Mouse (Mus musculus) heart, adult 2 months (tissue): Measurements from ENCODE around the gene Atg9a. TPM values are rescaled to one million over a fixed set of nuclear protein-coding genes. Genes with fewer than 3 reads are reported as not detected.

Source experiments
- DNase-seq, 2 experiments: peaks; one replicate each; pipeline ENCODE4 v3.0.0; 2021
- H3K27ac ChIP-seq: fragments of 200-600 bp; 2 replicates; pipeline ENCODE4 v1.8.1; 2022
- H3K27me3 ChIP-seq: fragments of 200-500 bp; 2 replicates; pipeline ENCODE4 v1.6.1; 2012; ENCODE audit warnings: mild to moderate bottlenecking, low read length, inconsistent platforms, mixed read lengths; ENCODE audit not compliant: control insufficient read depth, insufficient read depth
- H3K36me3 ChIP-seq: fragments of 200-500 bp; 2 replicates; pipeline ENCODE4 v1.6.1; 2012; ENCODE audit warnings: low read length, inconsistent platforms; ENCODE audit not compliant: control insufficient read depth, insufficient read depth
- H3K4me1 ChIP-seq: fragments of 200-500 bp; 2 replicates; pipeline ENCODE4 v1.6.1; 2011; ENCODE audit warnings: low read length; ENCODE audit not compliant: control insufficient read depth, insufficient read depth
- H3K4me3 ChIP-seq: fragments of 200-600 bp; 2 replicates; pipeline ENCODE4 v1.8.1; 2022
- H3K79me2 ChIP-seq: fragments of 200-500 bp; replicated peaks from 2 replicates; pipeline ENCODE4 v1.6.1; 2012; ENCODE audit warnings: mild to moderate bottlenecking, inconsistent platforms, low read length, moderate library complexity, mixed read lengths; ENCODE audit not compliant: control insufficient read depth, insufficient read depth
- H3K9ac ChIP-seq: fragments of 200-500 bp; 2 replicates; pipeline ENCODE4 v1.6.1; 2012; ENCODE audit warnings: low read depth, mild to moderate bottlenecking, control low read depth, inconsistent platforms, low read length, mixed read lengths
- CTCF ChIP-seq: fragments of 200-600 bp; IDR thresholded peaks from 2 replicates; pipeline ENCODE4 v1.8.1; 2022; ENCODE audit warnings: antibody characterized with exemption, mild to moderate bottlenecking, moderate library complexity
- EP300 ChIP-seq: fragments of 200-500 bp; IDR thresholded peaks from 2 replicates; pipeline ENCODE4 v1.6.1; 2011; ENCODE audit warnings: low read depth, low read length, control low read depth; ENCODE audit not compliant: insufficient read depth
- POLR2A ChIP-seq: fragments of 200-500 bp; IDR thresholded peaks from 2 replicates; pipeline ENCODE4 v1.6.1; 2011; ENCODE audit warnings: mild to moderate bottlenecking, low read depth, low read length, control low read depth; ENCODE audit not compliant: insufficient read depth
- WGBS: fragments of 180-500 bp; shearing (Covaris S2); methylation state at CpG from one replicate; pipeline ENCODE4 v1.1.7; 2018; 5-methylcytosine and 5-hydroxymethylcytosine counted together
- intact Hi-C: fragments of 180-260 bp; cut with DNase I; formaldehyde crosslinking; loops from one replicate; pipeline ENCODE4 v1.15.1; 2025
- microRNA-seq, 2 experiments: library from miRNA; unstranded; fragments of <30 nt; microRNA quantifications; one replicate each; pipeline ENCODE4 v1.2.0; 2021
- polyA plus RNA-seq: library from polyadenylated mRNA; depleted of rRNA; stranded (reverse); fragments of >200 nt; gene quantifications from 2 replicates; pipeline ENCODE4 v1.2.3, GENCODE M21; 2012; rRNA removed
- total RNA-seq, 2 experiments: library from RNA; stranded (reverse); gene quantifications; 2 replicates each; pipeline ENCODE4 v1.2.3; 2021

Gene Atg9a
- total and polyA plus RNA-seq, 3 experiments: 63.8 to 93.0 (median 73.5) TPM

DNA sequence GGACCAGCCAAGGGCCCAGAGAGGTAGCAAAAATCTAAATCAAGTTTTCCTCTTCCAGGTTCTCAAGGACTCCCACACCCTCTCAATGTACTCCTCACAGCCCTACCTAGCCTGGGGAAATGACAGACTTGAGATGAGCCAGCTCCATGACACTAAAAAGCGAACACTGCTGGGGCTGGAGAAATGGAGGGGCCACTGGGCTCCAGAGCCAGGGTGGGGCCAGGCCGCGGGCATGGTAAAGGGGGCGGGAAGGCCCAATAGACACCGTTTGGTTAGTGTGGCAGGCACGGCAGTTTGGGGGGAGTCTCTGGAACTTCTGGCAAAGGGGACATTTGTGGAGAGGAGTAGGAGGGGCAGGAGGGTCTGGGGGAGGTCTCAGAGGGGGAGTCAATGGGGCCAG, 55.7 kb downstream of the Atg9a start:
- Histone ChIP-seq H3K36me3 (peaks cover 2% of the 10 kb centered on the region; the same call in 1 of the 2 replicates), H3K79me2 (no peaks in the 10 kb centered on the region), H3K4me1 (no peaks in the 10 kb centered on the region), H3K27me3 (no peaks in the 10 kb centered on the region), H3K9ac (no peak overlapping the region), H3K4me3 (no peak overlapping the region), H3K27ac (no peak overlapping the region)
- TF ChIP-seq POLR2A: no peak
- intact Hi-C loops: no loop called here
- no peak for DNase-seq
- WGBS: 74% methylated on average over 6 of the region's 6 CpGs

DNA sequence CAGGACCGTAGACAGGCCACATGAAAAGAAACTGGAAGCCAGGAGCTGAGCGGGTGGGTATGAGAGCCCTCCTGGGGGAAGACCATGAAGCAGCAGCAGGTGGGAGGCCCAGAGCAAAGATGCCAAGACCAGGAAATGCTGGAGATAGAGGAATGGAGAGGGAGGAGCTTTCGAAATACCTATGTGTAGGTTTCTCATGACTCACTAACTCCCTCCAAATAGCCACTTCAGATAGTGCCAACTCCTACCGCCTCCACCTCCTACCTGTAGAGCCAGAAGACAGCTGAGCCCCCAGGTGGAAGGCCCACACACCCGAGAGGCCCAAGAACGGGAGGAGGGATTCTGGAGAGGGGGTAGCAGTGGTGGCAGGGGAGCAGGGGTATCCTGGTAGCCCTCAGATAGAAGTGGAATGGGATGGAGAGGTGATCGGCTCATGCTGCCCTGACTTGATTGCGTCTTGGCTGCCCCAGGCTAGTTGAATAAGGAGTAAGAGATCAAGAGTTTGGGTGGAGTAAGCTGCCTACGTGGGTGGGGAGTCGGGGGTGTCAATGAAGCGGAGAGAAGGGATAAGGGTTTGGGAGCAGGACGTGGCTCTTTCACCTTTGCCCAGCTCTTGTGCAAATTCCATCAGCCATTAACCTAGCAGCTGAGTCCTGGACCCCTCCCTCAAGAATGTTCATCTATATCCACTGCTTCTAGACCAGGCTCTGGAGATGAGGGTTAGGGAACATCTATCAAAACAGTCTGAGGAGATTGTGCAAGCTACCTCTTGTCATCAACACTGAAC, 58.4 kb downstream of the Atg9a start, which contains the start of gene Slc23a3:
TSS of gene Slc23a3 (minus strand) at position 470 of the 787 bp plus-strand sequence.
- no peaks in the 10 kb centered on the region for H3K4me1 ChIP-seq

More for the DNA sequence above, 58.4 kb downstream of the Atg9a start, which contains the start of gene Slc23a3:
- WGBS: 57% methylated on average over 12 of the region's 12 CpGs
- no peak for TF ChIP-seq EP300
- TF ChIP-seq CTCF: no peak
- no peak for TF ChIP-seq POLR2A
- Histone ChIP-seq H3K27me3 (no peaks in the 10 kb centered on the region), H3K79me2 (no peaks in the 10 kb centered on the region), H3K27ac (no peak within 1 kb of the TSS), H3K4me3 (no peak within 1 kb of the TSS), H3K36me3 (no peaks in the 10 kb centered on the region), H3K9ac (no peak within 1 kb of the TSS)
- no peak for DNase-seq
- intact Hi-C loops: no loop called here

Small RNAs within 50 kb of the gene (microRNA-seq; reads per million reads assigned to microRNA genes)
- 0 reads per million in 2 experiments for gene Gm27943

Other genes starting within 250 kb of the Atg9a start
- gene Ihh, start 240.5 kb downstream of the Atg9a start, total RNA-seq: under 1 TPM; 0.14 to 0.16 TPM
- gene Ihh, start 240.5 kb downstream of the Atg9a start, polyA plus RNA-seq: 0.04 and 0.23 TPM in 2 replicates
- 1 to 10 TPM; 3.6 to 4.7 TPM for gene Nhej1, start 67.0 kb downstream of the Atg9a start, total RNA-seq
- gene Nhej1, start 67.0 kb downstream of the Atg9a start, polyA plus RNA-seq: 3.9 and 4.0 TPM in 2 replicates
- gene Slc23a3, start 58.3 kb downstream of the Atg9a start, total RNA-seq: 1 to 10 TPM in 1 of 2 experiments, under 1 TPM in 1; 0.34 to 1.0 TPM
- gene Slc23a3, start 58.3 kb downstream of the Atg9a start, polyA plus RNA-seq: 1.7 and 1.8 TPM in 2 replicates
- gene Cnppd1, start 49.5 kb downstream of the Atg9a start, total RNA-seq: 10 to 100 TPM; 20.7 to 21.8 TPM
- gene Cnppd1, start 49.5 kb downstream of the Atg9a start, polyA plus RNA-seq: 25.7 and 26.3 TPM in 2 replicates
- gene Retreg2, start 49.4 kb downstream of the Atg9a start, total RNA-seq: 10 to 100 TPM; 20.3 to 20.5 TPM
- gene Retreg2, start 49.4 kb downstream of the Atg9a start, polyA plus RNA-seq: 35.7 and 51.7 TPM in 2 replicates
- 10 to 100 TPM; 13.2 to 17.4 TPM for gene Zfand2b, start 23.6 kb downstream of the Atg9a start, total RNA-seq
- 31.4 and 34.9 TPM in 2 replicates for gene Zfand2b, start 23.6 kb downstream of the Atg9a start, polyA plus RNA-seq
- 10 to 100 TPM; 26.6 to 29.1 TPM for gene Abcb6, start 11.8 kb downstream of the Atg9a start, total RNA-seq
- gene Abcb6, start 11.8 kb downstream of the Atg9a start, polyA plus RNA-seq: 25.2 and 30.3 TPM in 2 replicates
- gene Ankzf1, start within 50 bp of the Atg9a start, total RNA-seq: 10 to 100 TPM in 1 of 2 experiments, 1 to 10 TPM in 1; 8.7 to 11.2 TPM
- gene Ankzf1, start within 50 bp of the Atg9a start, polyA plus RNA-seq: 15.1 and 18.9 TPM in 2 replicates
- gene Glb1l, start 18.6 kb upstream of the Atg9a start, total RNA-seq: 1 to 10 TPM; 3.2 to 3.8 TPM
- gene Glb1l, start 18.6 kb upstream of the Atg9a start, polyA plus RNA-seq: 4.9 and 8.5 TPM in 2 replicates
- gene Stk16, start 18.6 kb upstream of the Atg9a start, total RNA-seq: 10 to 100 TPM; 42.4 to 42.5 TPM
- 68.3 and 82.0 TPM in 2 replicates for gene Stk16, start 18.6 kb upstream of the Atg9a start, polyA plus RNA-seq
- 100 to 1,000 TPM; 973 to 976 TPM for gene Tuba4a, start 27.7 kb upstream of the Atg9a start, total RNA-seq
- gene Tuba4a, start 27.7 kb upstream of the Atg9a start, polyA plus RNA-seq: 781 and 842 TPM in 2 replicates
- not detected for gene A630095N17Rik, start 39.9 kb upstream of the Atg9a start, total RNA-seq
- gene A630095N17Rik, start 39.9 kb upstream of the Atg9a start, polyA plus RNA-seq: not detected in 2 replicates
- 100 to 1,000 TPM; 111 to 129 TPM for gene Dnajb2, start 44.2 kb upstream of the Atg9a start, total RNA-seq
- 67.9 and 93.3 TPM in 2 replicates for gene Dnajb2, start 44.2 kb upstream of the Atg9a start, polyA plus RNA-seq
- 1 to 10 TPM; 1.1 to 1.8 TPM for gene Ptprn, start 72.3 kb upstream of the Atg9a start, total RNA-seq
- 2.7 and 3.2 TPM in 2 replicates for gene Ptprn, start 72.3 kb upstream of the Atg9a start, polyA plus RNA-seq
- gene Resp18, start 86.2 kb upstream of the Atg9a start, total RNA-seq: not detected
- gene Resp18, start 86.2 kb upstream of the Atg9a start, polyA plus RNA-seq: 0.39 TPM in 1 of 2 replicates, not detected in the other
- 10 to 100 TPM; 70.3 to 84.6 TPM for gene Dnpep, start 125.8 kb upstream of the Atg9a start, total RNA-seq
- gene Dnpep, start 125.8 kb upstream of the Atg9a start, polyA plus RNA-seq: 123 and 136 TPM in 2 replicates
- gene Des, start 168.1 kb upstream of the Atg9a start, total RNA-seq: 1,000 to 10,000 TPM; 1,224 to 1,521 TPM
- 719 and 781 TPM in 2 replicates for gene Des, start 168.1 kb upstream of the Atg9a start, polyA plus RNA-seq
- gene Speg, start 183.1 kb upstream of the Atg9a start, total RNA-seq: 100 to 1,000 TPM; 131 to 135 TPM
- 94.0 and 109 TPM in 2 replicates for gene Speg, start 183.1 kb upstream of the Atg9a start, polyA plus RNA-seq
- 10 to 100 TPM; 38.9 to 39.9 TPM for gene Gmppa, start 243.7 kb upstream of the Atg9a start, total RNA-seq
- 91.3 and 94.6 TPM in 2 replicates for gene Gmppa, start 243.7 kb upstream of the Atg9a start, polyA plus RNA-seq